Mouse (Mus musculus): ENCODE measurements around the gene Cdkal1.

DNA sequence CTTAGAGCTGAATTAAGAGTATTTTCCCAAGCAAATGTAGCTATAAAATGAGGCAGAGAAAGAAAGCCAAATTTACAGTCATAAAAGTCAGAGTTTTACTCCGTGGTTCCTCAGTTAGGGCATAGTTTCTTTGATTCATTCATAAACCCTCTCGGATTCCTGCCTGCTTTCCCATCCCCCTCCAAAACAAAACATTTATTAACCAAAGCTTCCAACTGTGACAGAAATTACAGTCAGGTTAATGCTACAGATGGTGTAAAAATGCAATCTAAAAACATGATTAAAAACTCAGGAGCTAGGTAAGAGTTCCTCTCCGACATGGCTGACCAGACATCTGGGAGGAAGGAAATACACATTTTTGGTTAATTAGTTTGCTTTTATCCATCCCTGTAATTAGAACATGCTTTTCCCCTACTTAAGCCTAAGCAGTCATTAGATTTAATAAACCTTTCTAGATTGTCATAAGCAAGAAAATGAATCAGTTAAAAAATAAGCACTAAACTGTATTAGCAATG is 452.9 kb downstream of the Cdkal1 start:
- TF ChIP-seq ZNF384 (IDR thresholded peaks at IDR 0.05; ENCODE audit: low read depth, low read length) = no peak
- TF ChIP-seq TCF12 (IDR thresholded peaks at IDR 0.05; ENCODE audit: low read depth, low read length) = no peak
